Mouse (Mus musculus): ENCODE data around the gene Zfhx3. TPM values are rescaled to one million over a fixed set of nuclear protein-coding genes. Genes with fewer than 3 reads are reported as not detected.
A peak's percentile ranks its signal among the peaks of the same experiment; 100 is the strongest.

Gene Zfhx3
- polyA plus RNA-seq, 2 experiments = 0.25 to 0.65 TPM

DNA sequence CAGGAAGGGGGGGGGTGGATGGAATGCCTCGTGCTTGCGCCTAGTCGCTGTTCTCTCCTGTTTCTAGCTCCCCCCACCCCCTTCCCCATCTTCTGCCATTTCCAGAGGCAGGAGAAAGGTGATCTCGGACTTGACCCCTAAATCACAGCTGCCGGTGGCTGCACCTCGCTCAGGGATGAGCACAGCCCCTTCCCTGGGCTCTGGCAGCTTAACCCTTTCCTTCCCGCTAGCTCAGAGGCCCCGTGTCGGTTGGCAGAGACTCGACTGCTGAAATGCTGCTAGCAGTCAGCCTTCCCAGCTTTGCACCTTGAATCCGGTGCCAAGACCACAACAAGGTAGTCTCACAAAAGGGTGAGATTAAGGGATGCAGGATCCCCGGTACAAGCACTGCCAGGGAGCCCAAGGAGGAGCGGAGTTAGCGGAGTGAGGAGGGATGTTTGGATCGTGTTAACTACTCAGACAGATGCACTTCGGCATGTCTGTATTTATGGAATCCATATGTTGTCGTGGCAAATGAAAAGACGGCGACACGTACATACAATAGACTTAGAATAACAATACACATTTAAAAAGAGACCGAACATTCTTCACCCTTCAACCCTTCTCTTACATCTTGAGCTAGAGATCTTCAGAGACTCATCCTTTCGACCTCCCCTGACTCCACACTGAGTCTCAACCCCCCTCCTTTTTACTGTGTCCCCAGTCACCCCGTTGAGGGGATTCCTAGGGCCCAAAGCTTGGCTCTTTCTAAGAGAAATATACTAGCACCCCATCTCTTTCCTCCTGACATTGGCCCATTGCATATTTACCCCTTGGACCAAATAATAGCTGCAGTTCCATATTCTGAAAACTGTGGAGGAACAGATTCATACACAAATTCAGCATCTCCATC lies 757.3 kb downstream of the Zfhx3 start:
- no peak overlapping the region for H3K4me2 ChIP-seq (ENCODE audit: low read depth)
- H3K27ac ChIP-seq = no peak overlapping the region
- H3K4me1 ChIP-seq (replicated peaks; ENCODE audit: control insufficient read depth in 2 of 2, insufficient read depth in 2 of 2, low read length in 1 of 2) = peaks cover 0 to 3% of the 10 kb centered on the region in 2 experiments; a peak in 1 of 4 replicates
- no peak overlapping the region for H3K9ac ChIP-seq (replicated peaks)
- DNase-seq (ENCODE audit: low read depth in 3 of 3, low spot score in 3 of 3) (no peak), ATAC-seq (ENCODE audit: insufficient read depth) (no peak)
- TF ChIP-seq CTCF (IDR thresholded peaks at IDR 0.05; ENCODE audit: low read depth) = no peak
- no peak for TF ChIP-seq EP300 (IDR thresholded peaks at IDR 0.05; ENCODE audit: low read depth)
- H3K9me3 ChIP-seq (ENCODE audit: control insufficient read depth, low read length) = no peaks in the 10 kb centered on the region
- no peak overlapping the region for H3K4me3 ChIP-seq (ENCODE audit: insufficient read depth in 1 of 2, low read depth in 2 of 2, low read length in 2 of 2)
- 4% methylated on average over 23 of the region's 23 CpGs for WGBS (ENCODE audit: insufficient replicate concordance)
- peaks cover 93% of the 10 kb centered on the region for H3K27me3 ChIP-seq (ENCODE audit: control insufficient read depth, insufficient read depth, low read length)
- no peaks in the 10 kb centered on the region for H3K36me3 ChIP-seq (replicated peaks; ENCODE audit: control insufficient read depth, insufficient read depth, low read depth)

GRCm38 (mm10) chr8:108701381-108702175 lies 759.1 kb downstream of the Zfhx3 start:
- 13% methylated on average over 7 of the region's 7 CpGs for WGBS (ENCODE audit: insufficient replicate concordance)
- peaks cover 91% of the 10 kb centered on the region for H3K27me3 ChIP-seq (ENCODE audit: control insufficient read depth, insufficient read depth, low read length)
- H3K4me3 ChIP-seq (ENCODE audit: insufficient read depth in 1 of 2, low read depth in 2 of 2, low read length in 2 of 2) = no peak overlapping the region
- no peaks in the 10 kb centered on the region for H3K36me3 ChIP-seq (replicated peaks; ENCODE audit: control insufficient read depth, insufficient read depth, low read depth)
- H3K4me1 ChIP-seq (replicated peaks; ENCODE audit: control insufficient read depth in 2 of 2, insufficient read depth in 2 of 2, low read length in 1 of 2) = peaks cover 0 to 3% of the 10 kb centered on the region in 2 experiments; a peak in 1 of 4 replicates
- TF ChIP-seq EP300 (IDR thresholded peaks at IDR 0.05; ENCODE audit: low read depth) = no peak
- no peak for TF ChIP-seq CTCF (IDR thresholded peaks at IDR 0.05; ENCODE audit: low read depth)
- DNase-seq (ENCODE audit: low read depth in 3 of 3, low spot score in 3 of 3) (no peak), ATAC-seq (ENCODE audit: insufficient read depth) (no peak)
- no peak overlapping the region for H3K9ac ChIP-seq (replicated peaks)
- no peak overlapping the region for H3K4me2 ChIP-seq (ENCODE audit: low read depth)
- no peak overlapping the region for H3K27ac ChIP-seq
- H3K9me3 ChIP-seq (ENCODE audit: control insufficient read depth, low read length) = no peaks in the 10 kb centered on the region

DNA sequence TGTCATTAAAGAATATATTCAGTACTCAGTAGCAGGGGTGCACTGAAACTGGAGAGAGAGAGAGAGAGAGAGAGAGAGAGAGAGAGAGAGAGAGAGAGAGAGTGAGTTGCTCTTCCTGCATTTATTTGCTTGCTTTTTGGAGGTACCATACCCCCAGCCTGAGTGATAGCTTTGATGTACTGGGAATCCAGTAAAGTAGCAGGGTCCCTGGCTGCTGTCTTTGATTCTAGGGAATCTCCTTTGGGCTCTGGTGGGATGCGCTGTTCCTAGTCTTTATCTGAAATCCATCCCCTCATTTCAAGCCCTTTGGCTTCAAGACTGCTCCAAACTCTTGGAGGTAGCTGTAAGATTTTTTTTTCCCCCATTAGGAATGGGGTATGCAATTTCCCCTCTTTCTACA lies 759.8 kb downstream of the Zfhx3 start:
- no peak overlapping the region for H3K27ac ChIP-seq
- H3K4me1 ChIP-seq (replicated peaks; ENCODE audit: control insufficient read depth in 2 of 2, insufficient read depth in 2 of 2, low read length in 1 of 2) = peaks cover 0 to 6% of the 10 kb centered on the region in 2 experiments; a peak in 1 of 4 replicates
- H3K9me3 ChIP-seq (ENCODE audit: control insufficient read depth, low read length) = no peaks in the 10 kb centered on the region
- no peak overlapping the region for H3K4me2 ChIP-seq (ENCODE audit: low read depth)
- H3K4me3 ChIP-seq (ENCODE audit: insufficient read depth in 1 of 2, low read depth in 2 of 2, low read length in 2 of 2) = no peak overlapping the region
- H3K27me3 ChIP-seq (ENCODE audit: control insufficient read depth, insufficient read depth, low read length) = peaks cover 89% of the 10 kb centered on the region
- no peak for TF ChIP-seq CTCF (IDR thresholded peaks at IDR 0.05; ENCODE audit: low read depth)
- H3K36me3 ChIP-seq (replicated peaks; ENCODE audit: control insufficient read depth, insufficient read depth, low read depth) = no peaks in the 10 kb centered on the region
- no peak overlapping the region for H3K9ac ChIP-seq (replicated peaks)
- ATAC-seq (ENCODE audit: insufficient read depth) = no peak
- no peak for DNase-seq (ENCODE audit: low read depth in 3 of 3, low spot score in 3 of 3)
- WGBS (ENCODE audit: insufficient replicate concordance) = 43% methylated on average over 1 of the region's 1 CpGs

- DNase-seq (ENCODE audit: low read depth in 3 of 3, low spot score in 3 of 3) (no peak), ATAC-seq (ENCODE audit: insufficient read depth) (no peak)
- no peak for TF ChIP-seq EP300 (IDR thresholded peaks at IDR 0.05; ENCODE audit: low read depth)
- TF ChIP-seq CTCF (IDR thresholded peaks at IDR 0.05; ENCODE audit: low read depth) = no peak
- peaks cover 59% of the 10 kb centered on the region for H3K27me3 ChIP-seq (ENCODE audit: control insufficient read depth, insufficient read depth, low read length)
- peak overlapping the region; percentile 58 for H3K4me2 ChIP-seq (ENCODE audit: low read depth)
- no peaks in the 10 kb centered on the region for H3K36me3 ChIP-seq (replicated peaks; ENCODE audit: control insufficient read depth, insufficient read depth, low read depth)
- no peak overlapping the region for H3K27ac ChIP-seq
- no peak overlapping the region for H3K9ac ChIP-seq (replicated peaks)
- 45% methylated on average over 2 of the region's 2 CpGs for WGBS (ENCODE audit: insufficient replicate concordance)
- peaks cover 0 to 9% of the 10 kb centered on the region in 2 experiments; a peak in 3 of 4 replicates for H3K4me1 ChIP-seq (replicated peaks; ENCODE audit: control insufficient read depth in 2 of 2, insufficient read depth in 2 of 2, low read length in 1 of 2)
- H3K4me3 ChIP-seq (ENCODE audit: insufficient read depth in 1 of 2, low read depth in 2 of 2, low read length in 2 of 2) = no peak overlapping the region
- H3K9me3 ChIP-seq (ENCODE audit: control insufficient read depth, low read length) = no peaks in the 10 kb centered on the region
Observed at GRCm38 (mm10) chr8:108705751-108706150, 763.3 kb downstream of the Zfhx3 start.

- Histone ChIP-seq H3K27ac (no peak overlapping the region), H3K9me3 (ENCODE audit: control insufficient read depth, low read length) (no peaks in the 10 kb centered on the region), H3K9ac (replicated peaks) (no peak overlapping the region), H3K27me3 (ENCODE audit: control insufficient read depth, insufficient read depth, low read length) (peaks cover 53% of the 10 kb centered on the region), H3K4me2 (ENCODE audit: low read depth) (no peak overlapping the region; the same call in 1 of the 2 replicates), H3K36me3 (replicated peaks; ENCODE audit: control insufficient read depth, insufficient read depth, low read depth) (no peaks in the 10 kb centered on the region), H3K4me1 (replicated peaks; ENCODE audit: control insufficient read depth in 2 of 2, insufficient read depth in 2 of 2, low read length in 1 of 2) (peaks cover 0 to 11% of the 10 kb centered on the region in 2 experiments; a peak in 3 of 4 replicates), H3K4me3 (ENCODE audit: insufficient read depth in 1 of 2, low read depth in 2 of 2, low read length in 2 of 2) (no peak overlapping the region)
- WGBS (ENCODE audit: insufficient replicate concordance) = 2% methylated on average over 3 of the region's 3 CpGs
- ATAC-seq (ENCODE audit: insufficient read depth) (no peak; the same call in 1 of the 2 replicates), DNase-seq (ENCODE audit: low read depth in 3 of 3, low spot score in 3 of 3) (no peak)
- TF ChIP-seq CTCF (IDR thresholded peaks at IDR 0.05; ENCODE audit: low read depth) (no peak), EP300 (IDR thresholded peaks at IDR 0.05; ENCODE audit: low read depth) (no peak)
Observed at GRCm38 (mm10) chr8:108706491-108706847, 764.0 kb downstream of the Zfhx3 start.

All from liver, embryonic 14.5 days (tissue).